Mouse (Mus musculus): ENCODE measurements around the gene Actn1.

DNA sequence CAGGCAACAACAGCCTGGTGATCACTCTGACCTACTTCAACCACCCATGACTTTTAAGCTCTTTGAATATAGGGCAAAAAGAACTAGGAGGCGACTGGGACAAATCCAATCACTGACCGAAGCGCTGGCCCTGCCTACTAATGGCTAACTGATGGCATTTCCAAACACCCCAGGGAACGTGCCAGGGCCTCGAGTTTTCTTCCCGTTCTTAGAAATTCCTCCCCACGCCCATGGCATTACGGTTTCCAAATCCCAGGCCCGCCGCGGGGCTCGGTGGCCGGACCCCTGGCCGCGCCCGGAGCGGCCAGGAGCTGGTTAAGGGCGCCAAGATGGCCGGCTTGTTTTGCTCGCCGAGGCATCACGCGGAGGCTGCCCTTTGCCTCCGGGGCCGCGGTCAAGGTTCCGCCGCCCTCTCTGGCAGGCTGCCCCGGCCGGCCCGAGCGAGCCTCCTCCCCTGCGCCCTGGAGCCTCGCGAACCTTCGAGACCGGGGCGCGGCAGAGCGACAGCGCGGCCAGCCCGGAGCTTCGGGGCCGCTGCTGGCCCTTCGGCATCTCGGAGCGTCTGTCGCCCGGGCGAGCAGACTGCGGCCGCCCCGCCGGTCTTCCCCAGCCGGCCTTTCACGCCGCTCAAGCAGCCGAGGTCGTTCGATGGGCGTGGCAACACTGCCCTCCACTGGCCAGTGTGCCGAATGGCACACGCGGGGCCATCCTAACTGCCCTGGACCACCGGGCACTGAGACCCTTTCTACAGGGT lies 127.7 kb downstream of the Actn1 start:
- TF ChIP-seq CTCF (IDR thresholded peaks at IDR 0.05; ENCODE audit: low read depth) (peak; percentile 95), EP300 (IDR thresholded peaks at IDR 0.05; ENCODE audit: low read depth) (peak; percentile 76)

Data from heart, postnatal 0 days (tissue).